Comparison of ENCODE assay signal across 8 mouse cellular contexts in genomic region chr16:75592671-75593500, GRCm38 (mm10). TPM values are rescaled to one million over a fixed set of nuclear protein-coding genes. Genes with fewer than 3 reads are reported as not detected.
DNase-seq lines count a peak whose midpoint lies in the region; ATAC-seq lines count a peak whose summit lies in the region.

Rbm11 (plus strand) TSS chr16:75592844.

- H3K9ac ChIP-seq in hindbrain, embryonic 12.5 days, result peak within 1 kb of the TSS; percentile 71

- peak within 1 kb of the TSS; percentile 75 for H3K4me2 ChIP-seq in hindbrain, embryonic 12.5 days (replicated peaks)

- under 1% methylated on average over 55 of the region's 55 CpGs for WGBS in hindbrain, embryonic 12.5 days

- H3K4me1 ChIP-seq in hindbrain, embryonic 12.5 days, result peaks cover 4% of the 10 kb centered on the region; the same call in 1 of the 2 replicates

- peak; percentile 73 for DNase-seq in R1 (ENCODE audit: low read depth, low spot score)
- peak; percentile 88 to 94 for DNase-seq in cerebellum, postnatal 25 days
- DNase-seq in frontal cortex, postnatal 14 days (ENCODE audit: low spot score in 2 of 2), result peak; percentile 48 to 73
- DNase-seq in layer of hippocampus, postnatal 14 days (ENCODE audit: low spot score in 2 of 2), result peak; percentile 72 to 76
- DNase-seq in lung, postnatal 10 days, result peak; percentile 78
- DNase-seq in ovary, postnatal 14 days (ENCODE audit: low spot score), result peak; percentile 63
- DNase-seq in thymus, postnatal 10 days (ENCODE audit: low spot score in 2 of 2), result peak; percentile 44 to 62

- 0 out of 2 replicates have a peak within 1 kb of the TSS, but pooled peaks have one; percentile 30 for H3K27ac ChIP-seq in hindbrain, embryonic 12.5 days

- ATAC-seq in hindbrain, embryonic 12.5 days (ENCODE audit: low FRiP score), result peak; percentile 98

- peak within 1 kb of the TSS; percentile 66 for H3K4me3 ChIP-seq in hindbrain, embryonic 12.5 days

- H3K36me3 ChIP-seq in hindbrain, embryonic 12.5 days, result no peaks in the 10 kb centered on the region

- H3K9me3 ChIP-seq in hindbrain, embryonic 12.5 days (replicated peaks), result no peaks in the 10 kb centered on the region

- H3K27me3 ChIP-seq in hindbrain, embryonic 12.5 days, result no peaks in the 10 kb centered on the region; the same call in 1 of the 2 replicates

RNA-seq across cellular contexts. Expression of gene Rbm11, which starts in this region (rescaled TPM):
- 0.82 and 1.8 TPM in 2 replicates for polyA plus RNA-seq in hindbrain, embryonic 12.5 days (2016; fragmentation: Nextera tagmentation; extraction: Ambion mirVana)
- total RNA-seq in layer of hippocampus, postnatal 14 days (2021), result 1 to 10 TPM; 6.0 to 7.0 TPM

Comparison
In these comparisons a context has a peak if more than half of its experiments do, and no peak if none do; other contexts are left out.
1. Peak in every context shown above with its lines: DNase-seq, ATAC-seq, H3K4me3 ChIP-seq and H3K27ac ChIP-seq.